Mouse (Mus musculus) hindbrain, embryonic 16.5 days (tissue): ENCODE data around the gene Ppp2r3a. TPM values are rescaled to one million over a fixed set of nuclear protein-coding genes. Genes with fewer than 3 reads are reported as not detected.
A peak's percentile ranks its signal among the peaks of the same experiment; 100 is the strongest.

Experiments
- ATAC-seq: fragments of 200-750 bp; cut with Nextera tagmentation; 2 replicates; pipeline ENCODE4 v1.8.0; 2017; ENCODE audit warnings: moderate TSS enrichment, moderate library complexity
- H3K27ac ChIP-seq: fragments of 300-500 bp; sonication (generic); 2 replicates; pipeline ENCODE4 v1.5.1; 2014; ENCODE audit warnings: low read depth, mild to moderate bottlenecking, control low read depth, low read length, moderate library complexity
- H3K27me3 ChIP-seq: fragments of 300-500 bp; sonication (generic); replicated peaks from 2 replicates; pipeline ENCODE4 v1.6.1; 2014; ENCODE audit warnings: low read length; ENCODE audit not compliant: control insufficient read depth, insufficient read depth
- H3K36me3 ChIP-seq: fragments of 300-500 bp; sonication (generic); 2 replicates; pipeline ENCODE4 v1.6.1; 2014; ENCODE audit warnings: mild to moderate bottlenecking, low read length, moderate library complexity, mixed read lengths; ENCODE audit not compliant: control insufficient read depth, insufficient read depth
- H3K4me1 ChIP-seq: fragments of 300-500 bp; sonication (generic); 2 replicates; pipeline ENCODE4 v1.6.1; 2014; ENCODE audit warnings: low read depth, low read length; ENCODE audit not compliant: control insufficient read depth, insufficient read depth
- H3K4me2 ChIP-seq: fragments of 300-500 bp; sonication (generic); 2 replicates; pipeline ENCODE4 v1.6.1; 2014; ENCODE audit warnings: mild to moderate bottlenecking, low read length, control low read depth, moderate library complexity
- H3K4me3 ChIP-seq: fragments of 300-500 bp; sonication (generic); 2 replicates; pipeline ENCODE4 v1.5.1; 2014; ENCODE audit warnings: mild to moderate bottlenecking, low read length, control low read depth, moderate library complexity
- H3K9ac ChIP-seq: fragments of 300-500 bp; sonication (generic); 2 replicates; pipeline ENCODE4 v1.6.1; 2014; ENCODE audit warnings: low read depth, mild to moderate bottlenecking, control low read depth, low read length, moderate library complexity
- H3K9me3 ChIP-seq: fragments of 300-500 bp; sonication (generic); 2 replicates; pipeline ENCODE4 v1.6.1; 2014; ENCODE audit warnings: mild to moderate bottlenecking, low read length, moderate library complexity; ENCODE audit not compliant: control insufficient read depth
- WGBS: fragments of 180-500 bp; shearing (Covaris S2); extraction: QIAGEN DNeasy Blood & Tissue Kit; methylation state at CpG from one replicate; pipeline ENCODE4 v1.1.7; 2014; 5-methylcytosine and 5-hydroxymethylcytosine counted together
- polyA plus RNA-seq: library from polyadenylated mRNA; unstranded; fragments of >200 nt; fragmentation: Nextera tagmentation; extraction: Ambion mirVana; gene quantifications from 2 replicates; pipeline ENCODE4 v1.2.1, GENCODE M21; 2015

Ppp2r3a gene
- polyA plus RNA-seq, 1 experiment from 2014 or later, result 18.4 TPM

DNA sequence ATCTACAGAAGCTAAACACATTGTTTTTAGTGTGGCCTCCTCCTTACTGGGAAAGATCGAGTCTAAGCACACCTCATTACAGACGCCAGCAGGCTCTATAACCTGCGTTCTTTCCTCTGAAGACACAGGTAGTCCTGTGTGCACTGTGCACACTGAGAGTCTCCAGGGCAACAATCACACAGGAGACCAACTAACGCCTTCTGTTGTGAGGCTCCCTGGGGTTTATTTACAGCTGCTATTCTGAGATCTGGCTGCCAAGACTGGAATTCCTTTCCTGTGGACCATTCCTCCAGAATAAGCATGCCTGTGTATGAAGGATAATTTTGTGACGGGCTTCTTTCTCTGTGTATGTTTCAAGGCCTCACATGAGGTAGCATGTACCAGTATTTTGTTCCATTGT lies 51.0 kb downstream of the Ppp2r3a start:
- ATAC-seq, result no peak; the same call in 1 of the 2 replicates
- WGBS, result 32% methylated on average over 5 of the region's 5 CpGs
- H3K27ac ChIP-seq, result no peak overlapping the region
- H3K9ac ChIP-seq, result no peak overlapping the region
- no peak overlapping the region for H3K4me3 ChIP-seq
- no peak overlapping the region for H3K4me2 ChIP-seq
- H3K36me3 ChIP-seq, result no peaks in the 10 kb centered on the region
- H3K4me1 ChIP-seq, result 0 out of 2 replicates have a peak, but pooled peaks cover 3% of the 10 kb centered on the region
- no peaks in the 10 kb centered on the region for H3K27me3 ChIP-seq
- H3K9me3 ChIP-seq, result no peaks in the 10 kb centered on the region

DNA sequence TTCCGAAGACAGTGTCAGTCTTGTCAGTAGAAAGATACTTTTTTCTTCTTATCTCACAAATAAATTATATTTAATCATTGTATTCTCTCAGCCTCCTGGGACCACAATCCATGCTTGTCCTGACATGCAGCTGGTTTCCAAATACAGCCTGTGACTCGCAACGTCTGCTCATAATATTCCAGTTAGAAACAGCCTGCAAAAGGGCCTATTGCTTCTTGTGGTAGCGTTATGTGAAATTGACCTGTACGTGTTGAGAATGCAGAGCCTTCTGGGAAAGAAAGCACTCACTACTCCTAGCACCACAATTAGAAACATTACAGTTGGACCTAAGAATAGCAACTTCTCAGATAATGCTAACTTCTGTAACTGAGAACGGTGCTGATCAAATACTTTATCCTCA lies 52.8 kb downstream of the Ppp2r3a start:
- H3K4me2 ChIP-seq, result no peak overlapping the region

DNA sequence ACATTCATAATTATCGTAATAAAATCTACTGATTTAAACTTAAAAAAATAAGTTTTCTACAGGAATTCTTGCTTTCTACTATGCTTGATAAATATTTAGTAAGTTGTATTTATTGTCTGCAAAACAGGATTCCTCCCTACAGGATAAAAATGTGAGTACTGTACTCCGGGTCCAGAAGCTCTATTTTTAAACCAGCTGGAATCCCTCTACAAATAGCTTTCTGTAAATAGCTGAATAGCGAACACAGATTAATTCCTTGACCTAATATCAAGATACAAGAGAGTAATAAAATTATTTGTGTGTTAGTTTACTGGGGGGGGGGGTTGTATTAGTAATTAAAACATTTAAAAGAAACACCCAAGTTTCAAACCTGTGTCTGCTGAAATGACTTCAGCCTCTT lies 53.3 kb downstream of the Ppp2r3a start:
- Histone ChIP-seq H3K4me2 (no peak overlapping the region), H3K4me3 (no peak overlapping the region), H3K9me3 (no peaks in the 10 kb centered on the region), H3K27me3 (no peaks in the 10 kb centered on the region), H3K9ac (no peak overlapping the region), H3K36me3 (no peaks in the 10 kb centered on the region), H3K27ac (no peak overlapping the region), H3K4me1 (0 out of 2 replicates have a peak, but pooled peaks cover 3% of the 10 kb centered on the region)
- no peak for ATAC-seq
- WGBS, result 87% methylated on average over 3 of the region's 3 CpGs

More for the DNA sequence above, 52.8 kb downstream of the Ppp2r3a start:
- Histone ChIP-seq H3K27me3 (no peaks in the 10 kb centered on the region), H3K27ac (no peak overlapping the region), H3K4me3 (no peak overlapping the region), H3K9me3 (no peaks in the 10 kb centered on the region), H3K36me3 (no peaks in the 10 kb centered on the region), H3K4me1 (0 out of 2 replicates have a peak, but pooled peaks cover 3% of the 10 kb centered on the region), H3K9ac (no peak overlapping the region)
- WGBS, result 70% methylated on average over 6 of the region's 6 CpGs
- ATAC-seq, result no peak

DNA sequence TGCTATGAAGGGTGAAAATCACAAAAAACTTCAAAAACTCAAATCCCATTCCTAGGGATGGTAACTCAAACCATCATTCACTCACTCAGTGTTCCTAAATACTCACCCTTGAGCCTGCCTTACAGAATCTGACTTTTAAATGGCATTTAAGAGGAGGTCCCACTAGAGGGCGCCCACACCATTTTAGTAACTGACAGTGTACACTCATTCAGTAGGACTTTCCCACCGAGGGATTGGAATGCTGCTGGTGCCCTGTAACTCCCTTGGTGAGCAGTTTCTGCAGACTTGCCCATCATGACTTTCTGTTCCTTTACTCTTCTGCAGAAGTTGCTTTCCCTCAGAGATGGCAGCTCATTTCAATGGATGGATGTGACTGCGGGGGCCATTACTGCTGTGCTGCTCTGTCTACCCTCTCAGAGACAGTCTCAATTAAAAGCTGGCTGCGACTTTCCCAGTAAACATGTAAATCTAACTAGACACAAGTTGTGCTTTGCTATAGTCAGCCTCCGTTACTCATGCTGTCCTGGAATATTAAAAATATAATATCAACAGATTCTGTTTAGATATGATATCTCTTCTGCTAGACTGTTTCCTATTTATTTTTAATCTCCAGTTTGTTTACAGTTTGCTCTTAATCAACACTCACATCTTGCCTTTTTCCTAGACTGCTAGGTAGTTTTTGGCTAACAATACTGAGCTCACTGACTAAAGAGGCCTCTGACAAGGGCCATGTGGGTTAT lies 69.5 kb downstream of the Ppp2r3a start:
- H3K4me3 ChIP-seq, result no peak overlapping the region
- 43% methylated on average over 5 of the region's 5 CpGs for WGBS
- peak; percentile 87 for ATAC-seq
- H3K27me3 ChIP-seq, result no peaks in the 10 kb centered on the region
- H3K4me1 ChIP-seq, result peaks cover 5% of the 10 kb centered on the region
- no peak overlapping the region for H3K9ac ChIP-seq
- H3K27ac ChIP-seq, result no peak overlapping the region
- H3K9me3 ChIP-seq, result no peaks in the 10 kb centered on the region
- H3K36me3 ChIP-seq, result peaks cover 10% of the 10 kb centered on the region
- no peak overlapping the region for H3K4me2 ChIP-seq

DNA sequence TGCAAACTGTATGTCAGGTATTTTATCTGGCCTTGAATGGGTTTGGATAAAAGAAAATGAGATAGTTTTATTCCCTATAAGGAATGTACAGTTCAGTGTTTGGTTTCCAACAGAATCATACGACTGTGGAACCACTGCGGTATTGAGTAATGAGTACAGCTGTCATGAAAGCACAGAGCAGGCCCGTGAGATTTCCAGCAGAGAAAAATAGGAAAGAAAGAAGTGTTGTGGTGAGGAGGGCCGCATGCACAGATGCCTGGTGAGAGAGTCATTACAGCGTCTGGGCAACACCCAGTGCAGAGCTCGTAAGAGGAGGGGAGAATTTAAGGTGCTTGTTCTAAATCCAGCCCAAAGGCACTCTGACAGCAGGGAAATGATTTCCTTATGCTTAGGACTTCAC lies 70.3 kb downstream of the Ppp2r3a start:
- Histone ChIP-seq H3K9me3 (no peaks in the 10 kb centered on the region), H3K4me1 (peaks cover 5% of the 10 kb centered on the region), H3K9ac (no peak overlapping the region; the same call in 1 of the 2 replicates), H3K4me2 (no peak overlapping the region), H3K36me3 (peaks cover 10% of the 10 kb centered on the region), H3K27me3 (no peaks in the 10 kb centered on the region), H3K4me3 (no peak overlapping the region), H3K27ac (no peak overlapping the region)
- 61% methylated on average over 6 of the region's 6 CpGs for WGBS
- ATAC-seq, result no peak

DNA sequence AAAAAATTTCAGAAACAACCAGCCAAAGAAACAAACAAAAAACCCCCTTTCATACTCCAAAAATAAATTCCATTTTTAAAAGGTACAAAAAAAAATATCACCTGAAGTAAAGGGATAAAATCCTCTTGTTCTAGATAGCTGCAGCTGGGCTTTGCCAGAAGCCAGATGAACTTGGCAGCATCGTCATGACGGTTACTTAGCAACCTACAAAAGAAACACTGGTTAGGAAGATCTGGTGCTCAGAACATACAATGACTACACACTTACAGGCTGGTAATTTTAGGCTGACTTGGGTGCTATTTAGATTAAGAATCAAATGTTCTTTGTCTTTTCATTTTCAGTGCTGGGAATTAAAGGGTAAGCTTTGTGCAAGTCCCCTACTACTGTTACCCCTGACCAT lies 71.4 kb downstream of the Ppp2r3a start:
- Histone ChIP-seq H3K4me1 (peaks cover 5% of the 10 kb centered on the region), H3K36me3 (peaks cover 10% of the 10 kb centered on the region), H3K4me3 (no peak overlapping the region), H3K4me2 (no peak overlapping the region), H3K27ac (no peak overlapping the region), H3K27me3 (no peaks in the 10 kb centered on the region), H3K9me3 (no peaks in the 10 kb centered on the region), H3K9ac (no peak overlapping the region)
- no peak for ATAC-seq
- 41% methylated on average over 2 of the region's 2 CpGs for WGBS

DNA sequence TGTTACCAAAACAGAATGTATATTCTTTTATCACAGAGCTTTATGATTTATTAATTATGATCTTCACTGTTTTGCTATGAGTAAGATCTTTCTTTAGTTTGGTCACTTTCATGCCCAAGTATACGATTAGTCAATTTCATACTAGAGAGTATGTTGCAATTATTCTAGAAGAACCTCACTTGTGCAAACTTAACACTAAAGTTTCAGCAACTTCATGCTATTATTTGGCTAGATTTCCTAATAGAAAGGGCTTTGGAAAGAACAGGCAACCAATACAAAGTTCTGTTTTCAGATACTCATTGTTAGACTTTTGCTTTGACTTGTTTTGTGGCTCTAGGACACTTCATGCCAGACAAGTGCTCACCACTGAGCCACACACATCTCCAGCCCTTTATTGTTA lies 91.0 kb downstream of the Ppp2r3a start:
- H3K4me2 ChIP-seq, result no peak overlapping the region
- no peak overlapping the region for H3K4me3 ChIP-seq
- no peaks in the 10 kb centered on the region for H3K27me3 ChIP-seq
- H3K9me3 ChIP-seq, result no peaks in the 10 kb centered on the region
- H3K27ac ChIP-seq, result no peak overlapping the region
- H3K4me1 ChIP-seq, result no peaks in the 10 kb centered on the region
- H3K9ac ChIP-seq, result no peak overlapping the region
- H3K36me3 ChIP-seq, result no peaks in the 10 kb centered on the region
- ATAC-seq, result no peak
- 96% methylated on average over 1 of the region's 1 CpGs for WGBS

DNA sequence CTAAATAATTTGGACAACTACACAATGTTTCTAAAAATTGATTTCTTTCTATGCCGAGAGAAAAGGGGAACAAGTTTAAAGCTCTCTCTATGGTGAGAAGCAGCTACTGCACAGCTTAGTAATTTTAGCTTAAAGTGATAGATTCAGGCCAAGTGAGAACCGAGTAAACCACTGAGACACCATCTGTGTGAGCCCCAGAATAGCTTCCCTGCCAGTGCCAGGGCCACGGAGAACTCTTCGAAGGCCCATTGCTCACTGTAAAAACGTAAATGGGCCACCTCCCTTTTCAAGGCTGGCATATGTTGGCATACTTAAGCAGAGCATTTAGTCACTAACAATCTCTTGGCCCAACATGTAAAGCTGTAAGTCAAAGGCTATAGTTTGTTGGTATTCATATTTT lies 91.5 kb downstream of the Ppp2r3a start:
- Histone ChIP-seq H3K27ac (no peak overlapping the region), H3K4me2 (no peak overlapping the region), H3K9ac (no peak overlapping the region), H3K4me1 (no peaks in the 10 kb centered on the region), H3K36me3 (no peaks in the 10 kb centered on the region), H3K27me3 (no peaks in the 10 kb centered on the region), H3K4me3 (no peak overlapping the region), H3K9me3 (no peaks in the 10 kb centered on the region)
- 68% methylated on average over 5 of the region's 5 CpGs for WGBS
- ATAC-seq, result no peak

DNA sequence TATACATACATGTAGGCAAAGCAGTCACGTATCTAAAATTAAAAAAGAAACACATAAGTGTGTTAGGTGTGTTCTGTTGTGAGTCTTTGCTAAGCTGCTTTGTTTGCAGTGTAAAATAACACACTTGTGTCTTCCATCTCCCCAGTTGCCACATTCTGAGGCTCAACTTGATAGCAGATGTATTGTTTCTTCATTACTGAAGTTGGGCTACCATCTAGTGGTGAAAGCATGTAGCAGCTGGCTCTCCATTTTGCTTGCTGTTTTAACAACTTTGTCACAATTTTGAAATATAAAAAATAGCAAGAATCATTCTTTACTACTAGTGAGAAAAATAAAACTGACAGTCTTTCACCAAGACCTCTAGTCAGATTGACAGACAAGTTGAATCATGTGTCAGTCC lies 92.2 kb downstream of the Ppp2r3a start:
- Histone ChIP-seq H3K27me3 (no peaks in the 10 kb centered on the region), H3K36me3 (no peaks in the 10 kb centered on the region), H3K9me3 (no peaks in the 10 kb centered on the region), H3K27ac (no peak overlapping the region), H3K9ac (no peak overlapping the region), H3K4me3 (no peak overlapping the region), H3K4me2 (no peak overlapping the region), H3K4me1 (no peaks in the 10 kb centered on the region)
- ATAC-seq, result no peak
- 89% methylated on average over 1 of the region's 1 CpGs for WGBS
